Mouse (Mus musculus) granulocyte monocyte progenitor cell, adult 5-6 weeks (primary cell): ENCODE results near the gene D17Wsu92e. TPM values are rescaled to one million over a fixed set of nuclear protein-coding genes. Genes with fewer than 3 reads are reported as not detected.
"Not testable (repeated sequence)": the region's sequence is repeated elsewhere in the genome, so short reads cannot be mapped to it uniquely, and the experiment has no call there.

Experiments used
- ATAC-seq: replicated peaks from 2 replicates; pipeline ENCODE4 v1.8.0; 2016; ENCODE audit warnings: mild to moderate bottlenecking, moderate TSS enrichment, inconsistent platforms; ENCODE audit not compliant: poor library complexity, severe bottlenecking
- total RNA-seq, 2 experiments: library from RNA; stranded (forward) in 1 of 2; stranded (reverse) in 1 of 2; fragments of 200-712, 200-1000 nt in 1 of 2; fragments of >200 nt in 1 of 2; fragmentation: Nextera tagmentation in 1 of 2; gene quantifications; 2 replicates each; pipeline ENCODE4 v1.2.3; 2014 to 2017

D17Wsu92e gene
- total RNA-seq (2014; fragmentation: Nextera tagmentation) = 47.9 and 51.2 TPM in 2 replicates
- total RNA-seq (2017) = 46.3 and 50.6 TPM in 2 replicates

- peak; percentile 89 for ATAC-seq
These were observed at the start of gene D17Wsu92e for GRCm38 (mm10) chr17:27820568-27821406. TSS of gene D17Wsu92e (minus strand) at chr17:27820648.

GRCm38 (mm10) chr17:27866737-27867136 is 46.3 kb upstream of the D17Wsu92e start:
- ATAC-seq = no peak

- no peak for ATAC-seq
These were observed 45.0 kb upstream of the D17Wsu92e start for GRCm38 (mm10) chr17:27865461-27865860.

- no peak for ATAC-seq
These were observed 38.7 kb upstream of the D17Wsu92e start for GRCm38 (mm10) chr17:27859131-27859530.

GRCm38 (mm10) chr17:27857649-27858475 is 37.4 kb upstream of the D17Wsu92e start:
- ATAC-seq = 0 out of 2 replicates have a peak, but pooled peaks have one; percentile 23

- ATAC-seq = peak; percentile 60
These were observed 36.6 kb upstream of the D17Wsu92e start for GRCm38 (mm10) chr17:27856798-27857648.

GRCm38 (mm10) chr17:27856265-27856797 is 35.9 kb upstream of the D17Wsu92e start, which contains the start of gene Uhrf1bp1:
TSS of gene Uhrf1bp1 (plus strand) at chr17:27856441.
- ATAC-seq = peak; percentile 82

GRCm38 (mm10) chr17:27851076-27851475 is 30.6 kb upstream of the D17Wsu92e start:
- ATAC-seq = peak; percentile 56

GRCm38 (mm10) chr17:27848351-27848750 is 27.9 kb upstream of the D17Wsu92e start:
- no peak for ATAC-seq

GRCm38 (mm10) chr17:27839469-27840252 is 19.2 kb upstream of the D17Wsu92e start:
- peak; percentile 100 for ATAC-seq

GRCm38 (mm10) chr17:27837850-27838249 is 17.4 kb upstream of the D17Wsu92e start, which contains the start of gene Snrpc:
TSS of gene Snrpc (plus strand) at chr17:27838150.
- not testable (repeated sequence) for ATAC-seq

GRCm38 (mm10) chr17:27830411-27830810 is 10.0 kb upstream of the D17Wsu92e start:
- no peak for ATAC-seq

GRCm38 (mm10) chr17:27827511-27827910 is 7.1 kb upstream of the D17Wsu92e start:
- no peak for ATAC-seq

- peak; percentile 23 for ATAC-seq
These were observed 6.5 kb upstream of the D17Wsu92e start for GRCm38 (mm10) chr17:27826908-27827383.

- peak; percentile 92 for ATAC-seq
These were observed 5.8 kb upstream of the D17Wsu92e start for GRCm38 (mm10) chr17:27825984-27826905.

GRCm38 (mm10) chr17:27825539-27825938 is 5.1 kb upstream of the D17Wsu92e start:
- ATAC-seq = no peak

- ATAC-seq = peak; percentile 41
These were observed 4.5 kb upstream of the D17Wsu92e start for GRCm38 (mm10) chr17:27824941-27825340.
